Mouse (Mus musculus): Measurements from ENCODE around the gene Nmur1. TPM values are rescaled to one million over a fixed set of nuclear protein-coding genes. Genes with fewer than 3 reads are reported as not detected.
A peak's percentile ranks its signal among the peaks of the same experiment; 100 is the strongest.

The Nmur1 gene
- polyA plus RNA-seq, 1 experiment from 2014 or later, result not detected

GRCm38 (mm10) chr1:86389230-86389629 lies 36.8 kb downstream of the Nmur1 start:
- ATAC-seq (ENCODE audit: insufficient read depth), result no peak
- 1% methylated on average over 11 of the region's 11 CpGs for WGBS (ENCODE audit: insufficient replicate concordance)

GRCm38 (mm10) chr1:86381027-86381426 lies 45.0 kb downstream of the Nmur1 start:
- no peaks in the 10 kb centered on the region for H3K36me3 ChIP-seq (replicated peaks)
- H3K4me3 ChIP-seq (replicated peaks), result peak overlapping the region; percentile 38
- no peak overlapping the region for H3K9ac ChIP-seq
- WGBS (ENCODE audit: insufficient replicate concordance), result 17% methylated on average over 13 of the region's 13 CpGs
- peaks cover 6% of the 10 kb centered on the region for H3K4me1 ChIP-seq (replicated peaks)
- no peaks in the 10 kb centered on the region for H3K9me3 ChIP-seq (replicated peaks)
- H3K4me2 ChIP-seq, result peak overlapping the region; percentile 58
- H3K27ac ChIP-seq (replicated peaks), result no peak overlapping the region
- ATAC-seq (ENCODE audit: insufficient read depth), result no peak
- no peaks in the 10 kb centered on the region for H3K27me3 ChIP-seq

More at GRCm38 (mm10) chr1:86389230-86389629, 36.8 kb downstream of the Nmur1 start:
- no peak overlapping the region for H3K4me2 ChIP-seq
- no peak overlapping the region for H3K4me3 ChIP-seq (replicated peaks)
- no peaks in the 10 kb centered on the region for H3K36me3 ChIP-seq (replicated peaks)
- no peak overlapping the region for H3K9ac ChIP-seq
- no peaks in the 10 kb centered on the region; the same call in 1 of the 2 replicates for H3K4me1 ChIP-seq (replicated peaks)
- no peak overlapping the region for H3K27ac ChIP-seq (replicated peaks)
- H3K27me3 ChIP-seq, result peaks cover 4% of the 10 kb centered on the region
- no peaks in the 10 kb centered on the region for H3K9me3 ChIP-seq (replicated peaks)

GRCm38 (mm10) chr1:86379161-86379569 lies 46.9 kb downstream of the Nmur1 start:
- no peak overlapping the region for H3K4me3 ChIP-seq (replicated peaks)
- H3K36me3 ChIP-seq (replicated peaks), result no peaks in the 10 kb centered on the region
- 39% methylated on average over 9 of the region's 9 CpGs for WGBS (ENCODE audit: insufficient replicate concordance)
- H3K9ac ChIP-seq, result no peak overlapping the region
- peaks cover 6% of the 10 kb centered on the region for H3K4me1 ChIP-seq (replicated peaks)
- H3K27ac ChIP-seq (replicated peaks), result no peak overlapping the region
- no peaks in the 10 kb centered on the region for H3K27me3 ChIP-seq
- no peaks in the 10 kb centered on the region for H3K9me3 ChIP-seq (replicated peaks)
- no peak for ATAC-seq (ENCODE audit: insufficient read depth)
- H3K4me2 ChIP-seq, result no peak overlapping the region

GRCm38 (mm10) chr1:86378662-86379061 lies 47.4 kb downstream of the Nmur1 start:
- H3K27me3 ChIP-seq, result no peaks in the 10 kb centered on the region
- H3K9me3 ChIP-seq (replicated peaks), result no peaks in the 10 kb centered on the region
- no peaks in the 10 kb centered on the region for H3K36me3 ChIP-seq (replicated peaks)
- H3K4me2 ChIP-seq, result no peak overlapping the region
- H3K27ac ChIP-seq (replicated peaks), result no peak overlapping the region
- ATAC-seq (ENCODE audit: insufficient read depth), result no peak
- WGBS (ENCODE audit: insufficient replicate concordance), result 36% methylated on average over 6 of the region's 6 CpGs
- peaks cover 6% of the 10 kb centered on the region for H3K4me1 ChIP-seq (replicated peaks)
- H3K4me3 ChIP-seq (replicated peaks), result no peak overlapping the region
- H3K9ac ChIP-seq, result no peak overlapping the region

GRCm38 (mm10) chr1:86376354-86376753 lies 49.7 kb downstream of the Nmur1 start:
- 71% methylated on average over 5 of the region's 5 CpGs for WGBS (ENCODE audit: insufficient replicate concordance)
- ATAC-seq (ENCODE audit: insufficient read depth), result no peak

GRCm38 (mm10) chr1:86371997-86372396 lies 54.0 kb downstream of the Nmur1 start:
- 45% methylated on average over 10 of the region's 10 CpGs for WGBS (ENCODE audit: insufficient replicate concordance)
- Histone ChIP-seq H3K27me3 (no peaks in the 10 kb centered on the region), H3K4me1 (replicated peaks) (no peaks in the 10 kb centered on the region), H3K4me2 (no peak overlapping the region), H3K9me3 (replicated peaks) (no peaks in the 10 kb centered on the region), H3K9ac (no peak overlapping the region), H3K27ac (replicated peaks) (no peak overlapping the region), H3K36me3 (replicated peaks) (no peaks in the 10 kb centered on the region), H3K4me3 (replicated peaks) (no peak overlapping the region)
- no peak for ATAC-seq (ENCODE audit: insufficient read depth)

More at GRCm38 (mm10) chr1:86376354-86376753, 49.7 kb downstream of the Nmur1 start:
- Histone ChIP-seq H3K9ac (no peak overlapping the region), H3K27ac (replicated peaks) (no peak overlapping the region), H3K36me3 (replicated peaks) (no peaks in the 10 kb centered on the region), H3K9me3 (replicated peaks) (no peaks in the 10 kb centered on the region), H3K27me3 (no peaks in the 10 kb centered on the region), H3K4me3 (replicated peaks) (no peak overlapping the region), H3K4me1 (replicated peaks) (peaks cover 6% of the 10 kb centered on the region), H3K4me2 (no peak overlapping the region)

GRCm38 (mm10) chr1:86368086-86368485 lies 57.9 kb downstream of the Nmur1 start:
- no peaks in the 10 kb centered on the region for H3K9me3 ChIP-seq (replicated peaks)
- H3K4me2 ChIP-seq, result no peak overlapping the region
- no peak for ATAC-seq (ENCODE audit: insufficient read depth)
- no peaks in the 10 kb centered on the region for H3K36me3 ChIP-seq (replicated peaks)
- no peak overlapping the region for H3K9ac ChIP-seq
- H3K27ac ChIP-seq (replicated peaks), result no peak overlapping the region
- H3K4me3 ChIP-seq (replicated peaks), result no peak overlapping the region
- WGBS (ENCODE audit: insufficient replicate concordance), result 44% methylated on average over 4 of the region's 4 CpGs
- H3K4me1 ChIP-seq (replicated peaks), result 0 out of 2 replicates have a peak, but pooled peaks cover 9% of the 10 kb centered on the region
- no peaks in the 10 kb centered on the region for H3K27me3 ChIP-seq

GRCm38 (mm10) chr1:86363671-86364070 lies 62.4 kb downstream of the Nmur1 start:
- H3K9me3 ChIP-seq (replicated peaks), result no peaks in the 10 kb centered on the region
- H3K9ac ChIP-seq, result no peak overlapping the region
- no peak overlapping the region for H3K4me3 ChIP-seq (replicated peaks)
- H3K27me3 ChIP-seq, result no peaks in the 10 kb centered on the region
- H3K27ac ChIP-seq (replicated peaks), result no peak overlapping the region
- no peaks in the 10 kb centered on the region for H3K36me3 ChIP-seq (replicated peaks)
- peaks cover 36% of the 10 kb centered on the region for H3K4me1 ChIP-seq (replicated peaks)
- no peak overlapping the region for H3K4me2 ChIP-seq
- no peak for ATAC-seq (ENCODE audit: insufficient read depth)
- WGBS (ENCODE audit: insufficient replicate concordance), result 12% methylated on average over 6 of the region's 6 CpGs

- Histone ChIP-seq H3K9ac (no peak overlapping the region), H3K4me1 (replicated peaks) (peaks cover 53% of the 10 kb centered on the region), H3K27me3 (no peaks in the 10 kb centered on the region), H3K36me3 (replicated peaks) (peaks cover 7% of the 10 kb centered on the region), H3K4me2 (no peak overlapping the region), H3K4me3 (replicated peaks) (no peak overlapping the region), H3K27ac (replicated peaks) (no peak overlapping the region), H3K9me3 (replicated peaks) (no peaks in the 10 kb centered on the region)
- ATAC-seq (ENCODE audit: insufficient read depth), result no peak
- 62% methylated on average over 4 of the region's 4 CpGs for WGBS (ENCODE audit: insufficient replicate concordance)
These were observed 64.0 kb downstream of the Nmur1 start for GRCm38 (mm10) chr1:86361852-86362615.

- Histone ChIP-seq H3K4me2 (peak overlapping the region; percentile 94), H3K9ac (peak overlapping the region; percentile 71), H3K4me3 (replicated peaks) (peak overlapping the region; percentile 96), H3K27ac (replicated peaks) (peak overlapping the region; percentile 80), H3K27me3 (no peaks in the 10 kb centered on the region), H3K9me3 (replicated peaks) (no peaks in the 10 kb centered on the region), H3K36me3 (replicated peaks) (peaks cover 23% of the 10 kb centered on the region), H3K4me1 (replicated peaks) (peaks cover 55% of the 10 kb centered on the region)
- 7% methylated on average over 12 of the region's 12 CpGs for WGBS (ENCODE audit: insufficient replicate concordance)
- ATAC-seq (ENCODE audit: insufficient read depth), result no peak
These were observed 65.6 kb downstream of the Nmur1 start for GRCm38 (mm10) chr1:86360441-86360840.

- Histone ChIP-seq H3K27me3 (no peaks in the 10 kb centered on the region), H3K9me3 (replicated peaks) (no peaks in the 10 kb centered on the region), H3K4me1 (replicated peaks) (peaks cover 55% of the 10 kb centered on the region), H3K27ac (replicated peaks) (peak overlapping the region; percentile 80), H3K4me2 (peak overlapping the region; percentile 94), H3K36me3 (replicated peaks) (peaks cover 30% of the 10 kb centered on the region), H3K4me3 (replicated peaks) (peak overlapping the region; percentile 96), H3K9ac (peak overlapping the region; percentile 71)
- peak; percentile 12 for ATAC-seq (ENCODE audit: insufficient read depth)
- 0% methylated on average over 26 of the region's 26 CpGs for WGBS (ENCODE audit: insufficient replicate concordance)
These were observed 66.2 kb downstream of the Nmur1 start for GRCm38 (mm10) chr1:86359798-86360179.
